Mouse (Mus musculus) mouse trophoblast stem cell (cell line): ENCODE measurements around the gene Slc37a1.

Source experiments
- in situ Hi-C, 2 experiments: fragments of 300-500 bp; cut with MseI, MboI; formaldehyde crosslinking; loops; 2 replicates in 1 of 2; 3 replicates in 1 of 2; pipeline ENCODE4 v1.15.1; 2025

Slc37a1 gene

DNA sequence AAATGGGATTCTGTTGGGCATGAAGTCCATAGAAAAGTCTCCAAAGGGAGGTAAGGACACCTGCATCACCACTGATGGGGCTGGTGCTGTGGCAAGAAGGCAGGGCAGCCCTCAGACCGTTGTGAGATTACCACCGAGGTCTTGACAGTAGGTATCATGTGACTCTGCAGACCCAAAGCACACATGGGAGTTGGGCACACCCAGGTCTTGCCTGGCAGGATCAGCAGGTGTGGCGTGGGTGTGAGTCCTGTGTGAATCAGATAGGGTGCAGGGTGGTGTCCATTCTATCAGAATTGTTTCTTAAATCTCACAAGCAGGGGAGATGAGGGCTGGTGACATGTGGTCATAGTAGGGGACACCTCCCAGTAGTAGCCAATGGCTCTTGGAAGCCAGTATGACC, 30.4 kb downstream of the Slc37a1 start:
- in situ Hi-C loops, result no loop called here

DNA sequence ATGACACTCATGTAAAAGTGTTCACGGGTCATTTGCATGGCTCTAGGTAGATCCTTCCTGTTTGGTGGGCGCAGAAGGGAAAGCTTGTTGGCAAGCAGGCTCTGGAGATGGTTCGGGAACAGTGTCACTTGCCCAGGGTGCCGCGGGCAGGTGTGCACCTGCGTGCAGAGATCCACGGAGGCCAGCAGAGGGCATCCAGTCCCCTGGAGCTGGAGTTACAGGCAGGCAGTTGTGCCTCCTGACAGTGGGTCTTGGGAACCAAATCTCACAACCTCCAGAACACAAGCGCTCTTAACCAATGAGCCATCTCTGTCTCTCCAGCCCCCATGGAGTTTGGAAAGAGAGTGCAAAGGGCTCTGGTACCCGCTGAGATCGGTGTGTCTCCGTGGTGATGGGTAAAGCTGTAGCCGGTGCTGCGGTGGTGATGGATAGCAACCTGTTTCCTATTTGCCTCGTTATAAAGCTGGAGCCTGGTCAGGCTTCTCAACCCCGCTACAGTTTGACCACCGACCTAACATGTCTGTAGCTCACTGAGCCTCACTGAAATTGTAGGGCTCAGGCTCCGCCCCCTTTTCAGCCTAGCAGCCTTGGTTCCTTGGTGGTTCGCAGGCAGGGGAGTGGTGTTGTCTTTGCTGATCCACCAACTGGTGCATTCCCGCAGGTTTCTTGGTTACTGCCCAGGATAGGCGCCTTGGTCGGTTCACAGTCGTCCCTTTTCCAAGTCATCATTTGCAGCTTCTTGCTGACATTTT, 31.1 kb downstream of the Slc37a1 start:
- in situ Hi-C loops, result no loop called here

DNA sequence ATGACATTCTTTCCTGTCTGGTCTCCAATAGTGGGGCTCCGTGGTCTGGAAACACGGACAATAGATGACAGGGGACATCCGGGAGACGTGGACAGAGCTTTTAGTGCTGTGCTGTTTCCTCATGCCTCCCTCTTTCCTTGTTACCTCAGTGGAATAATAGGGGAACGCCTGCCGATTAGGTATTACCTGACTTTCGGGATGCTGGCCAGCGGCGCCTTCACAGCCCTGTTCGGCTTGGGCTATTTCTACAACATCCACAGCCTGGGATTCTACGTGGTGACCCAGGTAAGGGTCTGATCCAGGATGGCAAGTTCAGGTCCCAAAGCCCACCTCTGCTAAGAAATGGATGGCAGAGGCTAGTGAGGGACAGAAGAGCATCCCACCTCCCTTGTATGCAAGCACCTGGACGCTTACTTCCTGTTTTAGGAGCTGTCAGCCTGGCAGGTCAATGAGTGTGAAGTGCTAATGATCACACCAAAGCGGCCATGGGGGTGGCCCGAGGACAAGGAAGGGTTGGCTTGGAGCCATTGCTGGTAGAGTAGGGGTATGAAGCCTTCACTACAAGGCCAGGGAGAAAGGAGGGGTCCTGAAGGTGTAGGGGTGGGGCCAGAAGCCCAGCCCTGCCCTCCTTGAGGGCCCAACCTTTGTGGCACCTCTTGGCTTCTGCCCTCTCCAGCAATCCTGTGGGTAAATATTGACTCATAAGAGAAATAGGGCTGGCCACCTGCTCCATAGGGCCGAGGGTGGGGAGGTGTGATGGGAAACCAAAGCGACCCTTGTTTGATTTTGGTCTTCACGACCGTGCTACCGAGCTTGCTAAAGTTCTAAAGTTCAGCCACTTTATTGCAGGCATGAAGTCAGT, 32.5 kb downstream of the Slc37a1 start:
- in situ Hi-C loops, result no loop called here

GRCm38 (mm10) chr17:31321425-31321824, 34.8 kb downstream of the Slc37a1 start:
- in situ Hi-C loops, result no loop called here

DNA sequence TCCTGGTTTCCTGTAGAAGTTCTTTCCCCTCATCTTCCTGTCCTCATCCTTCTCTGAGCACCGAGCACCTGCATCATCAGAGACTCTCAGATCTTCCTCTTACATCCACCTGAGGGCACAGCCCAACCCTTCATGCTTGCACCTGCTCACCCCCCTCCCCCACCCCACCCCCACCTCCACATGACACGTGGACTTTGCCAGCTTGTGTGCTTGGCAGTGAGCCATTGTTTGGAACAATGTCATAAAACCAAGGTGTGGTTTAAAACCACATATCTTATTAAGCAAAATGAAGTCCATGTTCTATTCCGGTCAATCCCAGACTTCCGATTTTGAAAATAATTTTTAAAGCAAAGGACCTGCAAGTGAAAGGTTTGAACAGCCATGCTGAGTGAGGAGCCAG, 35.9 kb downstream of the Slc37a1 start:
- in situ Hi-C loops, result no loop called here

DNA sequence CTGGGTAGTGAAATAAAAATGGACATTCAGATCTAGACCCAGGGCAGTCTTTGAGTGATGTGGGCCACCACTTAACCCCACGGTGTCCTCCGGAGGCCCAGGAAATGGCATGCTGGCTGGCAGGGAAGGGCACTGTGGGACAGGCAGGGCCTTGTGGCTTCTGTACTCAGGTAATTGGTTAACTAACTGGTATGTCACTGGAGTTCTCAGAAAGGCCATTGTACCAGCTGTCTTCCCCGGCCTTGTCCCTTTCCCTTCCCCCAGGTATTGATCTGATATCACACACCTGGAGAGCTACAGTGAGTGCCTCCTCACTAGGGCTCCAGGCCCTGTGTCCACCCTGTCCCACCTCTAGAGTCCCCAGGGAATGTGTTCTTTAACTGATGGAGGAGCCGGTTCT, 36.8 kb downstream of the Slc37a1 start:
- in situ Hi-C loops, result no loop called here

DNA sequence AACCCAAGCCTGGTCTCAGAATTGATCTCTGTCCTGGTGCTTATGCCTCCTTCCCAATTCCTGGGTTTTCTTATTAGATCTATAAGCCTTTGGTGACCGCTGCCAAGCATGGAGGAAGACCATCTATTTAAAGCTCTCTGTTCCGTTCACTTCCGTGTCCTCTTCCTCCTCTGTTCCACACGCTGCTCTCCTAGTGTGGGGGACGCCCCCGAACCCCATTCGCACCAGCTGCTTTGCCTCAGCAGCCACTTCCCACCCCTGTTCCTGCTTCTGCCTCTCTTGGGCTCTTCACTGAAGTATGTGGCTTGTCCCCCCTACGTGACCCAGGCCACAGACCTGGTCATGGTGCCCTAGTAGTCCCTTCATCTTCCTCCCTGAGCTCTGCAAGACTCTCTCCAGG, 37.6 kb downstream of the Slc37a1 start:
- in situ Hi-C loops, result no loop called here

GRCm38 (mm10) chr17:31325451-31326219, 39.0 kb downstream of the Slc37a1 start:
- in situ Hi-C loops, result no loop called here

- in situ Hi-C loops, result no loop called here
Observed at GRCm38 (mm10) chr17:31326220-31326852, 39.7 kb downstream of the Slc37a1 start.

DNA sequence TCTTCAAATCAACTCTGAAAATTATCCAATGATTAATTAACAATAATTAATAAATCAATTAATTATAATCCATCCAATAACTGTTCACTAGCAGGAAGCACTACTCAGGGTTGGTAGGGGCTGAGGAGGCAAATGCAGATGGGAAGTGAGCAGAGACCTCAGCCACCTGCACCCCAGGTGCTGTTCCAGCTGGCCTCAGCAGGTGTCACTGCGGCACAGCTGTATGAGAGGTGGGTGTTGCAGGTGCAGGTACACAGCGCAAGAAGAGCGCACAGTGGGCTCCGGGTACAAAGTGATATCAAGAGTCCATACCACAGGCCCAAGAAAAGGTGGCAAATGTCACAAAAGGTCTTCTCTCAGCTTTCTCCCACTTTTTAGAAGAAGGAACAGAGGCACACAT, 41.9 kb downstream of the Slc37a1 start:
- in situ Hi-C loops, result no loop called here

- in situ Hi-C loops, result loop anchor here in 1 of 2 experiments (10.0 kb wide), 1 partner anchor 154 kb away; no protein-coding TSS in a partner anchor
Observed at GRCm38 (mm10) chr17:31330622-31331021, 44.0 kb downstream of the Slc37a1 start.

GRCm38 (mm10) chr17:31331273-31331672, 44.7 kb downstream of the Slc37a1 start:
- in situ Hi-C loops, result loop anchor here in 1 of 2 experiments (10.0 kb wide), 1 partner anchor 154 kb away; no protein-coding TSS in a partner anchor

DNA sequence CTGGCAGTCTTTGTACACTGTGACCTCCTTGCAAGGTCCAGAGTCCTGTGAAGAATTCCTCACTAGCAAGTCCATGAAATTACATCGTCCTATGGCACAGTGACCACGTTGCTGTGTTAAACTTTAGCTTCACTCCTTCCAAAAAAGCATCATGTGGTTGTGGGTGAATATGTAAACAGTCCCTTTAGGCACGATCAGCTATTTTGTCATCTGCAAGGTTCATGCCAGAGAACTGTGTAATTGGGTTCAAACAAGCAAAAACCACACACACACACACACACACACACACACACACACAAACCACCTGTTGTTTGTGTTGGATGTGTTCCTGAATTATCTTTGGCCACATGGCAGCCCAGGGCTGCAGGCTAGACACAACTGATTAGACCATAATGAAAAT, 45.3 kb downstream of the Slc37a1 start:
- in situ Hi-C loops, result loop anchor here in 1 of 2 experiments (10.0 kb wide), 1 partner anchor 153 kb away; no protein-coding TSS in a partner anchor

GRCm38 (mm10) chr17:31332333-31332732, 45.7 kb downstream of the Slc37a1 start:
- in situ Hi-C loops, result loop anchor here in 1 of 2 experiments (10.0 kb wide), 1 partner anchor 152 kb away; no protein-coding TSS in a partner anchor

DNA sequence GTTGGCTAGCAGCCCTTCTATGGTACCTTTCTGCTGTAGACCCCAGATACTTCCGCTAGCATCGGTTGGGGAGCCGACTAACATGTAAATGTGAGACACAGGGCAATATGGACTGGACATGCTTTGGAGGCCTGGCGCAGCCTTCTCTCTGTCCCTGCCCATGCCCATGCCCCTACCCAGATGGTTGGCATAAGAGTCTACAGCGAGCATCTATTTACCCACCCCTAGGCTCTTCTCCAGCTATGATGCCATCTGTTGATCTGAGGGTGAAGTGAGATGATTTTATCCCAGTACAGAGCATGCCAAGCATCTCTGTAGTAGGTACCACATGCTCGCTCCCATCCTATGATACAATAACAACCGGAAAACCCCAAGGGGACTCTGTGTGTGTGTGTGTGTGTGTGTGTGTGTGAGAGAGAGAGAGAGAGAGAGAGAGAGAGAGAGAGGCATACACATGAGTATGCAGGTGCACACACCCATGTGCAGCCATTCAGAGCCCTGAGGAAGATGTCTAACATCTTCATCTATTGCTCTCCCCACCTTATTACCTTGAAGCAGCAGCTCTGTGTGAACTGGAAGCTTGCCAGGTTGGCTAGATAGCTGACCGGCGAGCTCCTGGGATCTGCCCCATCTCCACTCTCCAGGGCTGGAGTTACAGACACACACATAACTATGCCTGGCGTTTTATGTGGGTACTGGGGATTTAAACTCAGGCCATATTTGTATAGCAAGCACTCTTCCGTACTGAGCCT, 48.1 kb downstream of the Slc37a1 start:
- in situ Hi-C loops, result loop anchor here in 1 of 2 experiments (10.0 kb wide), 1 partner anchor 150 kb away; no protein-coding TSS in a partner anchor

DNA sequence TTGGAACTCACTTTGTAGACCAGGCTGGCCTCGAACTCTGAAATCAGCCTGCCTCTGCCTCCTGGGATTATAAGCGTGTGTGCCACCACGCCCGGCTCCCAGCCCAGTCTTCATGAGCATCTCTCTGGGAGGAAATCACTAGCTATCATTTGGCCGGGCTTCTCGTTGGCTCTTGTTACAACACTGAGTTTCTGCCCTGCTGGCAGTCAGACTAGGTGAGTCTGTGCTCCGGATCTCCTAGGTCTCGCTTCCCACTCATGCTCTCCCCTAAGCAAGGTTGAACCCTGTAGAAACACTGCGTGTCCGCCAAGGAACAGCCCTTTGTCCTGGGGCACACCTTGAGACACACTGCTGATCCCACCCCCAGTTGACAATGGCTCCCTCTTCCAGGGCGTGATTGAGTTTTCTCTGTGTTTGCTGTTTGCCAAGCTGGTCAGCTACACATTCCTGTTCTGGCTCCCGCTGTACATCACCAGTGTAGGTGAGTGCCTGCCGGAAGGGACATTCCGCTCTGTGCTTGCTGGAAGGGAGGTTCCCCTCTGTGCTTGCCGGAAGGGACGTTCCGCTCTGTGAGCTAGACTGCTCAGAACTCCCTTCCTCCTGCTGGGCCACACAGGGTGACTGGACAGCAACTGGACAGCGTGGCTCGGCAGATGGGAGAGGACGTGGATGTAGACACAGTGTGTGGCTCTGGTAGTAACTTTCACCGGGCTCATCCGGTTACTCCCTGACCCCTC, 48.9 kb downstream of the Slc37a1 start:
- in situ Hi-C loops, result loop anchor here in 1 of 2 experiments (10.0 kb wide), 1 partner anchor 149 kb away; no protein-coding TSS in a partner anchor

DNA sequence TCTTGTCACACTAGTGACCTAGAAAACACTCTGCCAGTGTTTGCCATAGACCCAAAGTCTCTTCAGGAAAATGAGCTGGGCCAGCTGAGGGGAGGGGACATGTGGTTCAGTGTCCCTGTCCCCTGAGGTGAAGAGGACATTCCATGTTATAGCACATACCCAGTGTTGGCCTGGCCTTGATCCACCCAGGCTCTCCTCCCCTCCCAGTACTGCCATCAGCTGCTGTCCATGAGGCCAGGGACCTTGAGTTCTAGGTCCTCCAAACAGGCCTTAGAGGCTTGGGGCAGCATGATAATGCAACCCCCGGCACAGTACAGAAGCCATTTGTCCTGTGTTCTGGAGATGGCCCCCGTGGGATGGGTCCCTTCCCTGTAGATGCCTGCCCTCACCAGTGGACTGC, 53.2 kb downstream of the Slc37a1 start:
- in situ Hi-C loops, result loop anchor here (10.0 kb wide), 1 partner anchor 145 kb away; no protein-coding TSS in a partner anchor

- in situ Hi-C loops, result loop anchor here in 1 of 2 experiments (10.0 kb wide), 1 partner anchor 143 kb away; no protein-coding TSS in a partner anchor
Observed at GRCm38 (mm10) chr17:31342191-31342590, 55.6 kb downstream of the Slc37a1 start.

GRCm38 (mm10) chr17:31344172-31344801, 57.7 kb downstream of the Slc37a1 start:
- in situ Hi-C loops, result loop anchor here in 1 of 2 experiments (10.0 kb wide), 1 partner anchor 141 kb away; no protein-coding TSS in a partner anchor
